Mouse (Mus musculus) liver, adult 2 months (tissue): ENCODE results near the gene Acta1. TPM values are rescaled to one million over a fixed set of nuclear protein-coding genes. Genes with fewer than 3 reads are reported as not detected.

Experiments
- DNase-seq: peaks from one replicate; pipeline ENCODE4 v3.0.0-alpha.2; 2011; ENCODE audit warnings: low read depth, low spot score; ENCODE audit errors: extremely low read depth
- H3K27ac ChIP-seq: fragments of 200-500 bp; replicated peaks from 2 replicates; pipeline ENCODE4 v1.5.1; 2012; ENCODE audit warnings: low read depth, mild to moderate bottlenecking, control low read depth, inconsistent platforms, low read length; ENCODE audit not compliant: insufficient read depth
- H3K27me3 ChIP-seq: fragments of 200-500 bp; 2 replicates; pipeline ENCODE4 v1.6.1; 2012; ENCODE audit warnings: mild to moderate bottlenecking, moderate library complexity, low read length, inconsistent platforms; ENCODE audit not compliant: control insufficient read depth, insufficient read depth
- H3K36me3 ChIP-seq: fragments of 200-500 bp; 2 replicates; pipeline ENCODE4 v1.6.1; 2012; ENCODE audit warnings: low read length, inconsistent platforms; ENCODE audit not compliant: control insufficient read depth, insufficient read depth
- H3K4me1 ChIP-seq: fragments of 200-500 bp; 2 replicates; pipeline ENCODE4 v1.6.1; 2011; ENCODE audit warnings: low read length; ENCODE audit not compliant: control insufficient read depth, insufficient read depth
- H3K4me3 ChIP-seq: fragments of 200-500 bp; 2 replicates; pipeline ENCODE4 v1.5.1; 2011; ENCODE audit warnings: low read depth, mild to moderate bottlenecking, control low read depth, low read length, moderate library complexity; ENCODE audit not compliant: insufficient read depth
- H3K79me2 ChIP-seq: fragments of 200-500 bp; 2 replicates; pipeline ENCODE4 v1.6.1; 2012; ENCODE audit warnings: inconsistent platforms, mild to moderate bottlenecking, low read length, moderate library complexity; ENCODE audit not compliant: control insufficient read depth, insufficient read depth
- H3K9ac ChIP-seq: fragments of 200-500 bp; 2 replicates; pipeline ENCODE4 v1.6.1; 2012; ENCODE audit warnings: low read depth, mild to moderate bottlenecking, control low read depth, inconsistent platforms, low read length
- CTCF ChIP-seq: fragments of 200-500 bp; IDR thresholded peaks from 2 replicates; pipeline ENCODE4 v1.5.1; 2011; ENCODE audit warnings: low read depth, low read length, control low read depth
- POLR2A ChIP-seq: fragments of 200-500 bp; IDR thresholded peaks from 2 replicates; pipeline ENCODE4 v1.6.1; 2011; ENCODE audit warnings: low read length, control low read depth; ENCODE audit not compliant: insufficient read depth; ENCODE audit errors: extremely low read depth
- WGBS: fragments of 180-500 bp; shearing (Covaris S2); methylation state at CpG from one replicate; pipeline ENCODE4 v1.1.7; 2018; 5-methylcytosine and 5-hydroxymethylcytosine counted together
- polyA plus RNA-seq: library from polyadenylated mRNA; depleted of rRNA; stranded (reverse); fragments of >200 nt; gene quantifications from 2 replicates; pipeline ENCODE4 v1.2.3, GENCODE M21; 2012; rRNA removed
- total RNA-seq: library from RNA; depleted of rRNA; stranded (reverse); fragments of >200 nt; gene quantifications from 2 replicates; pipeline ENCODE4 v1.2.3, GENCODE M21; 2014; rRNA removed

Gene Acta1
- total and polyA plus RNA-seq, 2 experiments, result 0.11 to 16.6 TPM

- no peak overlapping the region for H3K9ac ChIP-seq
- H3K79me2 ChIP-seq, result no peaks in the 10 kb centered on the region
- no peak overlapping the region for H3K4me3 ChIP-seq
- H3K4me1 ChIP-seq, result no peaks in the 10 kb centered on the region
- 30% methylated on average over 3 of the region's 3 CpGs for WGBS
- no peak for DNase-seq
- H3K27ac ChIP-seq, result no peak overlapping the region
- TF ChIP-seq POLR2A (no peak), CTCF (no peak)
- H3K36me3 ChIP-seq, result no peaks in the 10 kb centered on the region
- H3K27me3 ChIP-seq, result no peaks in the 10 kb centered on the region
Observed at GRCm38 (mm10) chr8:123847546-123847945, 47.0 kb downstream of the Acta1 start.

- H3K79me2 ChIP-seq, result no peaks in the 10 kb centered on the region
- 91% methylated on average over 12 of the region's 12 CpGs for WGBS
- no peak for TF ChIP-seq CTCF
- no peak for TF ChIP-seq POLR2A
- no peak overlapping the region for H3K9ac ChIP-seq
- no peak overlapping the region for H3K4me3 ChIP-seq
- H3K27me3 ChIP-seq, result no peaks in the 10 kb centered on the region
- H3K27ac ChIP-seq, result no peak overlapping the region
- no peak for DNase-seq
- no peaks in the 10 kb centered on the region for H3K36me3 ChIP-seq
- no peaks in the 10 kb centered on the region for H3K4me1 ChIP-seq
Observed at GRCm38 (mm10) chr8:123846509-123846908, 48.0 kb downstream of the Acta1 start.

GRCm38 (mm10) chr8:123845991-123846390 is 48.6 kb downstream of the Acta1 start:
- Histone ChIP-seq H3K27me3 (no peaks in the 10 kb centered on the region), H3K4me1 (no peaks in the 10 kb centered on the region), H3K9ac (no peak overlapping the region), H3K27ac (no peak overlapping the region), H3K36me3 (no peaks in the 10 kb centered on the region), H3K4me3 (no peak overlapping the region), H3K79me2 (no peaks in the 10 kb centered on the region)
- no peak for TF ChIP-seq CTCF
- no peak for TF ChIP-seq POLR2A
- 93% methylated on average over 10 of the region's 10 CpGs for WGBS
- DNase-seq, result no peak

GRCm38 (mm10) chr8:123845114-123845513 is 49.4 kb downstream of the Acta1 start:
- 90% methylated on average over 13 of the region's 13 CpGs for WGBS
- no peak overlapping the region for H3K27ac ChIP-seq
- no peak for DNase-seq

GRCm38 (mm10) chr8:123844341-123844740 is 50.2 kb downstream of the Acta1 start:
- no peak overlapping the region for H3K4me3 ChIP-seq
- no peak overlapping the region for H3K9ac ChIP-seq
- no peak for TF ChIP-seq CTCF
- no peak for TF ChIP-seq POLR2A
- H3K79me2 ChIP-seq, result no peaks in the 10 kb centered on the region
- H3K36me3 ChIP-seq, result no peaks in the 10 kb centered on the region
- no peak for DNase-seq
- no peak overlapping the region for H3K27ac ChIP-seq
- no peaks in the 10 kb centered on the region for H3K4me1 ChIP-seq
- 90% methylated on average over 7 of the region's 7 CpGs for WGBS
- H3K27me3 ChIP-seq, result no peaks in the 10 kb centered on the region

More at GRCm38 (mm10) chr8:123845114-123845513, 49.4 kb downstream of the Acta1 start:
- H3K79me2 ChIP-seq, result no peaks in the 10 kb centered on the region
- no peaks in the 10 kb centered on the region for H3K4me1 ChIP-seq
- no peaks in the 10 kb centered on the region for H3K27me3 ChIP-seq
- no peaks in the 10 kb centered on the region for H3K36me3 ChIP-seq
- no peak overlapping the region for H3K4me3 ChIP-seq
- no peak overlapping the region for H3K9ac ChIP-seq
- TF ChIP-seq POLR2A (no peak), CTCF (no peak)

DNA sequence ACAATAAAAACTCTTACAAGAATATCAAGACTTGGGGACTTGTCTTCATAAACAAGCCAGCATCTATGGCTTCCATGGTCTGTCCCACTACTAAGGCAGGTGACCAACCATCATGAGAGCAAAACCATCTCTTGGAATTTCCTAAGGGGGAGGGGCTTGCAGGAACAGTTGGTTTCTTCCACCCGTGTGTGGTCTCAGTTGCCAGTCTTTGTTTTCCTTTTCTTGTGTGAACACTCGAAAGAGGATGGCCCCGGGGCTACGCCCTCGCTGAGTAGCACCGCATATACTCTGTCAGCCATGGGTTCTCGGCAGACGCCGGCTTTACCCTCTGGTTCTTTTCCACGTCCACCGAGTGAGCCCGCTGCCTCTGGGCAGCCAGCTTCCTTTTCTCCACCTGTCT is 52.5 kb downstream of the Acta1 start:
- 88% methylated on average over 12 of the region's 12 CpGs for WGBS
- Histone ChIP-seq H3K9ac (no peak overlapping the region), H3K27me3 (no peaks in the 10 kb centered on the region), H3K36me3 (peaks cover under 1% of the 10 kb centered on the region; the same call in 1 of the 2 replicates), H3K4me1 (no peaks in the 10 kb centered on the region), H3K4me3 (no peak overlapping the region), H3K27ac (no peak overlapping the region), H3K79me2 (no peaks in the 10 kb centered on the region)
- TF ChIP-seq CTCF, result no peak
- no peak for TF ChIP-seq POLR2A
- no peak for DNase-seq

Other genes starting within 250 kb of the Acta1 start
- 25.6 and 41.1 TPM in 2 replicates for gene Rhou, start 240.8 kb downstream of the Acta1 start, total RNA-seq
- gene Rhou, start 240.8 kb downstream of the Acta1 start, polyA plus RNA-seq, result 34.1 and 38.6 TPM in 2 replicates
- gene Rab4a, start 88.8 kb downstream of the Acta1 start, total RNA-seq, result 15.4 and 15.7 TPM in 2 replicates
- 24.4 and 24.6 TPM in 2 replicates for gene Rab4a, start 88.8 kb downstream of the Acta1 start, polyA plus RNA-seq
- 0.09 and 0.34 TPM in 2 replicates for gene Ccsap, start 34.5 kb downstream of the Acta1 start, total RNA-seq
- 0.07 and 0.12 TPM in 2 replicates for gene Ccsap, start 34.5 kb downstream of the Acta1 start, polyA plus RNA-seq
- gene Nup133, start 54.5 kb upstream of the Acta1 start, total RNA-seq, result 5.4 and 7.1 TPM in 2 replicates
- gene Nup133, start 54.5 kb upstream of the Acta1 start, polyA plus RNA-seq, result 3.1 and 3.2 TPM in 2 replicates
- 12.4 and 13.9 TPM in 2 replicates for gene Abcb10, start 88.4 kb upstream of the Acta1 start, total RNA-seq
- 13.6 and 13.7 TPM in 2 replicates for gene Abcb10, start 88.4 kb upstream of the Acta1 start, polyA plus RNA-seq
- gene Taf5l, start 126.6 kb upstream of the Acta1 start, total RNA-seq, result 9.0 and 10.8 TPM in 2 replicates
- gene Taf5l, start 126.6 kb upstream of the Acta1 start, polyA plus RNA-seq, result 13.3 and 16.0 TPM in 2 replicates
- 3.6 and 4.1 TPM in 2 replicates for gene Urb2, start 126.8 kb upstream of the Acta1 start, total RNA-seq
- 1.8 and 2.7 TPM in 2 replicates for gene Urb2, start 126.8 kb upstream of the Acta1 start, polyA plus RNA-seq